Mouse (Mus musculus) thymus, postnatal 10 days (tissue): ENCODE results near the gene Arhgef38.

Source experiments
- DNase-seq, 2 experiments: peaks; one replicate each; pipeline ENCODE4 v3.0.0; 2021; ENCODE audit warnings: low spot score in 2 of 2

The Arhgef38 gene

DNA sequence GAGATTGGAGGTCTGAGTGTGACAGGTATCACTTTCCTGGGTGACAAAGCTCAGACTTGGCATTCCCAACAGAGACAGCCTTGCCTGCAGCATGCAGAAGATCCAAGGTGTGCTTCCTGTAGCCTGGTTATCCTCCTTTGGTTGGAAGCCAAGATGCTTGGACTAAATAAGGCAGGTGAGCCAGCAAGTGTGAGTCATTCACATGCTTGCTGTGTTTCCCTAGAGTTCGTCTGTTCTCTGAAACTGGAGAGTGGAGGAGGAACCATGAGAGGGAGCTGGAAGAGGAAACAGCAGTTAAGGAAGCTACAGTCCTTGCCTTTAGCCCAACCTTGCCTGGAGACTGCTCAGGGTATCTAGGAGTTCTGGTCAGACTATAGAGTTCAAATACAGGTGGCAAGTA is 69.6 kb downstream of the Arhgef38 start:
- no peak for DNase-seq

DNA sequence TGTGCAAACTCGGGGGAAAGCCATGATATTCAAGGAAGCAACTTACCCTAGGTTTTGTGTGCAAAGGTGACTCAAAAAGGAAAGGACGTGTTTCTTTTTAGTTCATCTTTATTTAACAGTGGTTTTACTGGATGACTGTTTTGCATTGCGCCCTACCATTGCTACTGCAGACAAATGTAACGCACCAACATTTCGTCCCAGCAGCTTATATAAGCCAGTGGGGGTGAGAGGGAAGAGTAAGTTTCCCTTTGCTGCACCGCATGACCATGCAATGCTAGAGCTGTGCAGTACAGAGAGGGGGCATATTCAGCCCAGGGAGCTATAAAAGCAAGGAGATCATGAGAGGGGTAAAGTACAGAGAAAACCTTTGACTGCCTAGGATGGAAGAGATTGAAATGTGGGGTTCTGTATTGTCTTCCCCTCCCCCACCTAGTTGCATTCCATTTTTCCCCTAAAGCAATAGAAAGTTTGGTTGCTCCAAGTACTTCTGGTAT is 70.8 kb downstream of the Arhgef38 start:
- no peak for DNase-seq

DNA sequence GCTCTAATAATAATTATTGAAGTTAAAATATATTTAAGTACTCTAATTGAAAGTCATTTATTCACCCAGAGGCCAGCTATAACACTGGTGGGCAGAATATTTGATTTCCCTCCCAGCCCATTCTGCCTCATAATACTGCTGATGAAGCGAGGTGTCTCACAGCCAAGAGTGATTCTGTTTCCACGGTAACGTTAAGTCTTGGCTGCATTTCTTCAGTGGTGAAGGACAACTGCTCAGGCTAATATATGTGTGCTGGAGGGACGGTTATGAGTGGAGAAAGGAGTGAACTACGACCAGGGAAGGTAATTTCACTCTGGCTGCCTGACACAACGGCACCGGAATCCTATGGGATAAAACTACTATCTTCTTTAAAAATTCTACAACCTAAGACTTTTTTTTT is 71.6 kb downstream of the Arhgef38 start:
- no peak for DNase-seq

DNA sequence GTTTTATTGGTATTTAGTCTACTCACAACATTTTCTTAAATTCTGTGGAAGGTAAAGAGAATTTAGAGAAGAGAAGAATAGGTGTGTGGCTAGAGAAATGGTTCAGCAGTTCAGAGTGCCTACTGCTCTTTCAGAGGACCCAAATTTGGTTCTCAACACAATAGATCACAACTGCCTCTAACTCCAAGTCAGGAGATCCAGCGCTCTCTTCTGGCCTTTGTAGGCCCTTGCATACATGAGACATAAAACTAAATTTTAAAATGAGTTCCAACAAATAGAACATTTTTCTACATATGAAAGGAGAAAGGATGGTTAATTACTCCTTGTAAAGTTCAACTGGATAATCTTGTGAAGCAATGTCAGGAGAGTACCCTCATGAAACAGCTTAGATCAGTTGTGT is 73.3 kb downstream of the Arhgef38 start:
- no peak for DNase-seq

DNA sequence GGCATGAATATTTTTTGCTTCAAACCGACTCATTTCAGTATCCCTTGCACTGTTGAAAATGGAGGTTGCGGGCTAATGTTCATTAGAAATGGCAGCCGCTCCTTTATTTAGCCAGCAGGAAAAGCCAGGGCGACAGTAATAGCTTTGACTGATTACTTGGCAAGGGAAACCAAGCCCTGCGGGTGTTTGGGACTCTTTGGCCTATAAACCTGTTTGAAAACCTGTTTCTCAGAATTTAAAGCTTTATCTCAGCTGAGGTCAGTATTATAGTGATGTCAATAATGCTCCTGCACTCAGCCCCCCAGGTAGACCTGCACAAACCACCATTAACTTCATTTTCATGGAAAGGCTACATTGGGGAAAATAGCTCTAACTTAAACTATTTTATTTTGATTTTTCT is 76.5 kb downstream of the Arhgef38 start:
- DNase-seq, result no peak

DNA sequence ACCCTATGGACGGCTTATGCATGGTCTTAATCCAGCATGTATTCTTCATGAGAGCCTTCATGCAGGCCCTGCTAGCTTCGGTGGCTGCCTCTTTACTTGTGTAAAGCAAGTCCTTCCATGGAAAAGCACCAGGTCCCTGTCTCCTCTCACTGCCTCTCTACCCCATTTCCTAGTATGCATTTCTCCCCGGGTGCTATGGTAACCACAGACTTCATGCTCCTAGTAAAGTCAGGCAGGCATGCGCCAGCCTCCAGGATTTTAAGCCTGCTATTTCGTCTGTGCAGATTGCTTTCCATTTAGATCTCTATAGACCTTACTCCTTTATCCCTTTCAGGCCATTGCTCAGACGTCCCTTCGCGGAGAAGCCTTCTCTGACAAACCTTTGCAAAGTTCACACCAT is 80.1 kb downstream of the Arhgef38 start:
- DNase-seq, result no peak

DNA sequence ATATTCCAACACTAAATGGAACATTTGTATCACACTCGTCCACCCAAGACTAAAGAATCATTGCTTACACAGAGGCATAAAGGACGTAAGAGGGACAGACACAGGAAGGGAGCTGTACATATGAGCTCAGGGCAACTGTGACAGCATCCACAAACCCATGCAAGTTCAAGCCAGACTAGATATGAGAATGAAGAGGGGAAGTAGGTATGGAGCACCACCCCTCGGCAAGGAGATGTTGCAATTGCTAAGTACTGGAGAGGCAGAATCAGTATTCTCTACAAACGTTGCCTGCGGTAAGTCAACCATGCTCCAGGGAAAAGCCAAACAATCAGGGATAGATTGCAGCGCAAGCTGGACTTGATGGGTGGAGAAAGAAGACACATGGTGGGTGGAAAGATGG is 81.1 kb downstream of the Arhgef38 start:
- no peak for DNase-seq

DNA sequence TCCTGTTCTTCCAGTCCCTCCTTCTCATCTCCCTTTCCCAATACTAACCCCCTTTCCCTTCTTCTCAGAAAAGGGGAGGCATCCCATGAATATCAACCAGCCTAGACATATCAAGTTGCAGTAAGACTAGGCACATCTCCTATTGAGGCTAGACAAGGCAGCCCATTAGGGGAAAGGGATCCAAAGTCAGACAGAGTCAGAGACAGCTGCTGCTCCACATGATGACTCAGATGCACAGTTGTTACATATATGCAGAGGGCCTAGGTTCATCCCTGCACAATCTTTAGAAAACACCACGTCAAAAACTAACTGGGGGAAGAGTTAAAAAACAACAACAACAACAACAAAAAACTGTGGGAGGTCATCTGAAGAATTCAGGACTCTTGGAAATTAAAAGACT is 81.9 kb downstream of the Arhgef38 start:
- DNase-seq, result no peak

DNA sequence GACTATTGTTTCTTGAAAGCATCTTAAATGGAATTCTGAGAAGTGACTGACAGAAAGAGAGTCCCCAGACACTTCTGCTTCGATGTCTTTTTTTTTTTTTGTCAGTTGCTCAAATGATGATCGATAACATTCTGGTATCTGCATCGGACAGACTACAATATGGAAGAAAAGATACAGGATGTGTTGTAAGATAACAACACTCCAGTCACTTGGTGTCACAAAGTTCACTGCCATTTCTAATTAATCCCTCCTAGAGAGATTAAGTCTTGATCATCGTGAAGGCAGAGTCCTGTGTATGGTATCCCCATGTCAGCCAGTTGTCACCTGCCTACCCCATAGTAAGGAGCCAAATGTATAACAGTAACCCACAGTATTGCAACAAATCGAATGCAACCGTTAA is 83.1 kb downstream of the Arhgef38 start:
- DNase-seq, result no peak

DNA sequence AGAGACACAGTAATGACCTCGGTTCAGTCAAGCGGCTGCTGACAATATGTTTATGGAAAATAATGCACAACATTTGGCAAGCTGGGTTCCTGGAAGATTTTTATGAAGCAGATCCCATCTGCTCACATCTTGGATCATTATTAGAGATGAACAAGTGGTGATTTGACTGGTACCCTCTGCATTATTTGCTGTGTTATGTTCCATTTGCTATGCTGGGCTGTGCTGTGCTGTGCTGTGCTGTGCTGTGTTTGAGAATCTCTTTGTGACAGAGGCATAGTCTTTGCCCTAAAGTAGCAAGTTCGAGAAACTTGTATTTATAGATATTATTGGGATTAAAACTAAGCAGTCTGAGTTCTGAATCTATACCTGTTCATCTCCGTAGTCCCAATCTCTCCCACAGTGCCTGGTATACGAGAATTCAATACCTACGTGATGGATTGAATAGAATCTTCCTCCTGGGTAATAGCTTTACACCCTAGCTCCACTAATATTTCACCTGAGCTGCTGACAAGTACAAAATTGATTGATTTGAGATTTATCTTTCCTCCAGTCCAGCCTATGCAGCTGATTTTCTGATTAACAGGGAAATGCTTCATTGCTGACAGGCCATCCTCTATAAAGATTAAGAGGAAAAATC is 90.1 kb downstream of the Arhgef38 start:
- no peak for DNase-seq

DNA sequence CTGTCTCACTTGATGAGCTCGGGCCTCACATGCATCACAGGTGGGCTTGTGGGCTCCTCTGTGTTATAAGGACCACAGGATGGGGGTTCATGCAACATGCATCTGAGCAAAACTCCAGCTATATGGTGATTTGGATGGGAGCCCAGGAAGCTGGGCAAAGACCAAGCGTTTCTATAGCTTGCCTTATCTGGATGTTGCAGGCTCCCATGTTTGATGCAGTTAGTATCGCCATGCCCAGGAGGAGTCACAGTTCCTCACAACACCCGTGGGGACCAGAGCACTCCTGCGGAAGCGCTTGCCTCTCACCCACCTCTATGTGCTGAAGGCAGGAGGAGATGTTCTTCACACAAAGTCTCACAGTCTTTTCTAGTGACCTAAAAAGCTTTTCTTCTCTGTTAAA is 92.9 kb downstream of the Arhgef38 start:
- no peak for DNase-seq

DNA sequence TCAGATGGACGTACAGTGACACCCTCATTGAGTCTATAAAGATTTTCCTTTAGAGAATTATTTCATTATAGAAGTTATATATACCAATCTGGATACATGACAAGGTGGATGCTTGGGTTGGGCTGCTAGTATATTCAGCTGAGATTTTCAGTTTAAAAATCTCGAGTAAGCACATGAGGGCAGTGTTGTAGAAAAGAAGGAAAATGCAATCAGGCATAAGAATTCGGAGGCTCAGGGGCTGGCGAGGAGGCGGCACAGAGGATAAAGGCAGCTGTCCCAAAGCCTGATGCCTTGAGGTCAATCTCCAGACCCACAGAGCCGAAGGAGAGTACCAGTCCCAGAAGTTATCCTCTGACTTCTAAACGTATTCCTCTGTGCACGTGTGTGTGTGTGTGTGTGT is 102.1 kb downstream of the Arhgef38 start:
- DNase-seq, result no peak

DNA sequence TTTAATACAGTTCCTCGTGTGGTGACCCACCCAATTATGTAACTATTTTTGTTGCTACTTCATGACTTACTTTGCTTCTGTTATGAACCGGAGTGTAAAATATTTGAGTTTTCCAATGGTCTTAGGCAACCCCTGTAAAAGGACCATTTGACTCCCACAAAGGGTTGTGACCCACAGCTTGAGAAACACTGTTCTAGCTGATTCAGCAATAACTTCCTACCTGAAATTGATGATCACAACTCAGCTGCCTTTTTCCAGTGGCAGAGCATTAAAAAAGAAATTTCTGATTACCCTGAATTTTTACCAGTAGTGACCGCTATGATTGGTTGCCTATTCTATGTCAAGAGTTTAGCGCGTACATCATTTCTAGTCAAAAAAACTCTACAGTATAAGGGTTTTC is 103.4 kb downstream of the Arhgef38 start:
- no peak for DNase-seq

DNA sequence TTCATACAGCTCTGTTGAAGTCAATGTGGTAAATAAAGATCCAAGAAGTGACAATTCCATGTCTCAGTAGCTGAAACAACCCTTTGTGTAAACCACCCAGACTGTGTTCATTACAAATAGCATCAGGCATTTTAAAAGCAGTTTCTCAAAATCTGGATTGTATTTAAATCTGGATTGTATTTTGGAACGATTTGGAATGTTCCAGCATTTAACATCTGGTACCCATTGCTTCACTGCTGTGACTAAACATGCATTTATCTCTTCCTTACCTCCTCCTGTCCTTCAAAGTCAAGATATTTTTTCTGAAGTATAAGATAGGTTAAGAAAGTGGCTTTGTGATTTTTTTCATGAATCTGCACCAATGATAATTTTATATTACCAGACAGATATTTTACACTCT is 121.5 kb downstream of the Arhgef38 start:
- DNase-seq, result no peak

DNA sequence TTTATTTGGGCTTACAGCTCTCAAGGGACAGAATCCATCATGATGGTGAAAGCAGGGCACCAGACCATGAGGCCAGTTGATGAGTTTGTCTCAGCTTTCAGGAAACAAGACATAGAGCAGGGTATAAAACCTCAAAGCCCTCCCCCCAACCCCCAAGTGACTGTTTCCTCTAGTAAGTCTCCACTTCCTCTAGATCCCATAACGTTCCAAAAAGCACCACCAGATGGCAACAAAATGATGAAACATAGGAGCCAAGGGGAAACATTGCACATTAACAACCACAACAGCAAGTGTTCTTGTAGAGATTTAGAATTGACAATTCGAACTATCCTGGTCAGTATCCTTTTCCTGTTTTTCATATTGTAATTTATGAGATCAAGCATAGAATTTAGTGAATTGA is 123.0 kb downstream of the Arhgef38 start:
- DNase-seq, result no peak

DNA sequence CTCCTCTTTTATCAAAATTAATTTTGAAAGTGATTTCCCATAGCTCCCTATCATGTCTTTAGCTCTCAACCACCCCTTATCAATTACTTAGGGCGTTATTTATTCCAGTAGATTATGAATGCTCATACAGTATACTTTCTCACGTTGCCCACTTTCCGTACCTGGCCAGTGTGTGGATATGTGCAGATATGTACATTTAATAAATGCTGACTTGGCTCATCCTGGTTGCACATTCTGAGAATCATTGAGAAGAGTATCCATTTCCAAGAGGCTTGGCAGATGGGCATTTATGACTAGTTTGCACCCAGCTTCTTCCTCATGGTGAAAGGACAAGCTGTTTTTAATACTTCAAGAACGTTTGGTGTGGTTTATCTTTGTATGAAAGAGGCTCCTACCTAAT is 124.9 kb downstream of the Arhgef38 start:
- DNase-seq, result no peak

DNA sequence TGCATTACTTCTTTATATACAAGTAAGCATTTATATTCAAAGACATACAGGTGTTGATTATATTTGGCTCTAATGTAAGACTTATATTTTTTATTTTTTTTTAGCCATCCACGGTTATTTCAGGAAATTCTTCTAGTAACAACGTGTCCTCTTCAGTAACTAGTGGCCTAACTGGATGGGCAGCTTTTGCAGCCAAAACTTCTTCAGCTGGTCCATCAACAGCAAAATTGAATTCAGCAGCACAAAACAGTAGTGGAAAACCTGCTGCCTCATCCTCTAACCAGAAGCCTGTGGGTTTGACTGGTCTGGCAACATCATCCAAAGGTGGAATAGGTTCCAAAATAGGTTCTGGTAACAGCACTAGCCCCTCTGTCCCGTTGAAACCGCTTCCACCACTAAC is 126.0 kb downstream of the Arhgef38 start:
- DNase-seq, result no peak

DNA sequence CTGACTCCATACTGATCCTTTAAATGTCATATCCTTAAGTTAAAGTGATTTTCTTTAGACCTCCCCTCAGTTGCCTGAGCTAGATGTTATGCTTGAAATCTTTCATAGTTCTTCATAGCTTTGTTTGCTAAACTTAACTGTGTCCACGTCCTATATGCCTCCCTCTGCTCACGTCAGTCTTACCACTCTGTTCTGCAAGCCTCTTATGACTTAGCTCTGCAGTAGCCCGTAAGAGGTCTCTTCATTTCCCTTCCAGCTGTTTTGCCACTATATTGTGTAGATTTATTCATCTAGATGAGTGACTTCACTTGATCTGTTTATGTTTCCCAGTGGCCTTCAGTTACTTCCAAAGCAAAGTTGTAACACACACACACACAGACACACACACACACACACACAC is 130.3 kb downstream of the Arhgef38 start:
- no peak for DNase-seq

DNA sequence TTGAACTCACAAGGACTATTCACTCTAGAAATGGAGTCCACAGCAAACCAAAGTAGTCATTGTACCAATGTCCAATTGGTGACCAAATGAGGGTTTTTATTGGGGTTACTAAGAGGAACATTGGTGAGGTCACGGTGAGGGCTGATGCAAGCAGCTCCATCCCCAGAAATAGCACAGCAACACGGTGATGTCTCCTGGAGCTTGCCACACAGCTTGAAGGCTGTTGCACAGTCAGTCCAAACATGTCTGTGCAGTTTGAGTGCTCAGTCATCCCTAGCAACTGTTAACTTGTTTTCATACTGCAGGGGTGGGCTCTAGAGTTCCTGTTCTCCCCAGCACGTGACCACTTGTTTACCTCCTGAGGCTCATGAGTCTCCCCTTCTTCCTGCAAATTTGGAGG is 131.0 kb downstream of the Arhgef38 start:
- DNase-seq, result no peak

DNA sequence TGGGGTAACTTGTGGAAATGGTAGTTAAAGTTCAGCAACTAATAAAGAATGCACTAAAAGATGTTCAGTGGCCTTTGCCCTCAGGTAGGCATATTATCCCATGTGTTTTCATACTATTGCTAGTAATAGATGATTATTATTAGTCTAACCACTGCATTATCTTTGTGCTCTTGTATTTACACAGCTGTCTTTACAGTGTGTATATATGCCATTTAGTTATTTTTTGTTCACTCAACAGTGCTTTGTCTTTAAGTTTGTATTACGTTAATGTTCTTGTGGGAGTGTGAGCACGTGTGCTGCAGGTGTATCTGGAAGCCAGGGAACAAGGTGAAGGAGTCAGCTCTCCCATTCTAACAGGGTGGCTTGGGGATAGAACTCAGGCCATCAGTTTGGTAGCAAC is 135.8 kb downstream of the Arhgef38 start:
- no peak for DNase-seq

DNA sequence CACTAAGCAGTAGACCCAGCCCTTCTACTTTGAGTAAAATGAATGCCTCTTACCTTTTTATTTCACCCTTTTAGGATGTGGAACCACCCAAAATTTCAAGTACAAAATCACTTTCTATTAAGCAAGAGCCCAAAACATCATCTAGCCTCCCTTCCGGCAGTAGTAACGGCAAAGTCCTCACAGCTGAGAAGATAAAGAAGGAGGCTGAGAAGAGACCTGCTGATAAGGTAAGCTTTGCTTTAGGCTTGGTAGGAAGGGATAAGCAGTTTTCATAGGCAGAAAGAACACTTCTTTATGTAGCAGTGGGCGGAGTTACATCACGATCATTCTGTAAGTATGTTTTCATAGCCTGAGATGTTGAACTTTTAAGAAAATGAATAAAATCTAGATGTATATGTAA is 136.4 kb downstream of the Arhgef38 start:
- DNase-seq, result no peak

DNA sequence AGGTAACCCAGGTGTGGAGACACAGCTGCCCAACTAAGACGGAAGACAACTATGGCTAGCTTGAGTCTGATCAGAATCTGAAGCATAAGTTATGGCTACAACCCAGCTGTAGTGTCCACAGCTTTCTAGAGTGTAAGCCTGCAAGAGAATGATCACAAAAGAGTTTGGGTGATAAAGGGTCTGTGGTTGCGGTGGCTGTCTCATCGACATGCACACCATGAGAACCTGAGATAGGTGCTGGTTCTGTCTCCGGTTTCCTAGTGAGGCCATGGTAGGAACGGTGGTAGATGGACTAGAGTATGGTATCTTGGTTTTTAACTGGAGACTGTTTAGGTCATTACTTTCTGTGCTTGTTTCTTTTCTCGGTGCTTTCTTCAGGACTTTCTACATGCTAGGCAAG is 136.8 kb downstream of the Arhgef38 start:
- DNase-seq, result no peak

DNA sequence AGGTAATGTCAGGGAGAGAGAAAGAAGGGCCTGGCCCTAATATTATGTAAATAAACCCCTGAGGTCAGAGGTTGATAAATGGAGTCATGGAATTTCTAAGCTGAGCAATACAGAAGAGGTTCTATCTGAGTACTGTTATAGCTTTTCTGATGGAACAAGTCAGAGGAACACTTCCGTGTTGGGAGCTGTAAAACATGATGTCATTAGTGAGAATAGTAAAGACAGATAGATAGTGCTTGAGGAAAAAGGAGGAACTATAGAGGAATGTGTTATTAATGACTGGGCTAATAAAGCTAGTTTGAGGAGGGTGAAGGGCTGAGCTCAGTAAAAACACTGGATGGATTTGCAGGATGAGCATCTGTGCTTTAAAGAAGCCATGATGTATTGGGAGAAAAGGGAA is 140.4 kb downstream of the Arhgef38 start:
- no peak for DNase-seq

DNA sequence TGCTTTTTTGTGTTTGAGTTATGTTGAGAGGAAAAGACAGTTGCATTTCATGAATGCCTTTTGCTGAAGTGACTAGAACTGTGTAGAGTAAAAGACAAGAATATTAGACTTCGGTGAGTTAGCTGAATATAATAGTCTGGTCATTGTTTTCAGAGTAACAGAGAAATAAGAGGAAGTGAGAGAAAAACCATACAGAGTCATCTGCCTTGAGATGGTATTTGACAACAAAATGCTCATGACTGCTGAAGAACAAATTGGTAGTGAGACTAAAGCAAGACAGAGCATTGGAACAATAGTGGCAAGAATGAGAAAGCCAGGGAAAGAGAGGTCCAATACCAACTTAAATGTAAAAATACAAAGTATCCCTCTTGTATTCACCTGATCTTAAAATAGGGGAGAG is 141.8 kb downstream of the Arhgef38 start:
- DNase-seq, result no peak
